Mouse (Mus musculus) NIH3T3 (cell line): ENCODE data around the gene Patl1.
"Not testable (repeated sequence)": the region's sequence is repeated elsewhere in the genome, so short reads cannot be mapped to it uniquely, and the experiment has no call there.

Experiments
- DNase-seq: peaks from one replicate; pipeline ENCODE4 v3.0.0-alpha.2; 2012; ENCODE audit warnings: low read depth

Patl1 gene

GRCm38 (mm10) chr19:11912037-11912532 is at the start of gene Patl1:
TSS of gene Patl1 (plus strand) at chr19:11912399.
- DNase-seq = peak; percentile 100

GRCm38 (mm10) chr19:11867837-11868236 is 44.4 kb upstream of the Patl1 start:
- DNase-seq = no peak

- no peak for DNase-seq
Measured at GRCm38 (mm10) chr19:11875006-11875405, 37.2 kb upstream of the Patl1 start, which contains the start of gene Olfr1419. TSS of gene Olfr1419 (minus strand) at chr19:11875106.

GRCm38 (mm10) chr19:11878404-11878803 is 33.8 kb upstream of the Patl1 start:
- DNase-seq = not testable (repeated sequence)

- no peak for DNase-seq
Measured at GRCm38 (mm10) chr19:11886265-11886664, 25.9 kb upstream of the Patl1 start, which contains the start of gene Olfr1420. TSS of gene Olfr1420 (plus strand) at chr19:11886565.

- DNase-seq = no peak
Measured at GRCm38 (mm10) chr19:11911021-11911420, 1.2 kb upstream of the Patl1 start.

GRCm38 (mm10) chr19:11911603-11912002 is 596 bp upstream of the Patl1 start:
- DNase-seq = no peak

GRCm38 (mm10) chr19:11912533-11913121 is 428 bp downstream of the Patl1 start:
- peak; percentile 74 for DNase-seq

GRCm38 (mm10) chr19:11915804-11916203 is 3.6 kb downstream of the Patl1 start:
- peak; percentile 84 for DNase-seq

- DNase-seq = no peak
Measured at GRCm38 (mm10) chr19:11922068-11922467, 9.9 kb downstream of the Patl1 start.

- not testable (repeated sequence) for DNase-seq
Measured at GRCm38 (mm10) chr19:11922515-11922914, 10.3 kb downstream of the Patl1 start.

GRCm38 (mm10) chr19:11926380-11926779 is 14.2 kb downstream of the Patl1 start:
- DNase-seq = no peak

GRCm38 (mm10) chr19:11928025-11928748 is 16.0 kb downstream of the Patl1 start:
- peak; percentile 56 for DNase-seq

GRCm38 (mm10) chr19:11946460-11946859 is 34.3 kb downstream of the Patl1 start:
- DNase-seq = not testable (repeated sequence)

- DNase-seq = no peak
Measured at GRCm38 (mm10) chr19:11949878-11950277, 37.7 kb downstream of the Patl1 start.

- no peak for DNase-seq
Measured at GRCm38 (mm10) chr19:11950747-11951146, 38.5 kb downstream of the Patl1 start.

- peak; percentile 18 for DNase-seq
Measured at GRCm38 (mm10) chr19:11954206-11954605, 42.0 kb downstream of the Patl1 start.

- DNase-seq = no peak
Measured at GRCm38 (mm10) chr19:11956636-11957035, 44.4 kb downstream of the Patl1 start.

GRCm38 (mm10) chr19:11957396-11957795 is 45.2 kb downstream of the Patl1 start:
- DNase-seq = no peak

GRCm38 (mm10) chr19:11957846-11958245 is 45.6 kb downstream of the Patl1 start:
- DNase-seq = no peak

GRCm38 (mm10) chr19:11964266-11964665 is 52.1 kb downstream of the Patl1 start:
- peak; percentile 63 for DNase-seq

- DNase-seq = peak; percentile 100
Measured at GRCm38 (mm10) chr19:11965023-11965942, 53.1 kb downstream of the Patl1 start, which contains the start of gene Osbp. TSS of gene Osbp (plus strand) at chr19:11965941.
